Mouse (Mus musculus): ENCODE measurements around the gene Ccsap. TPM values are rescaled to one million over a fixed set of nuclear protein-coding genes. Genes with fewer than 3 reads are reported as not detected.

Gene Ccsap
- total RNA-seq, 2 experiments from 2014 or later: 58.6 to 63.2 TPM

DNA sequence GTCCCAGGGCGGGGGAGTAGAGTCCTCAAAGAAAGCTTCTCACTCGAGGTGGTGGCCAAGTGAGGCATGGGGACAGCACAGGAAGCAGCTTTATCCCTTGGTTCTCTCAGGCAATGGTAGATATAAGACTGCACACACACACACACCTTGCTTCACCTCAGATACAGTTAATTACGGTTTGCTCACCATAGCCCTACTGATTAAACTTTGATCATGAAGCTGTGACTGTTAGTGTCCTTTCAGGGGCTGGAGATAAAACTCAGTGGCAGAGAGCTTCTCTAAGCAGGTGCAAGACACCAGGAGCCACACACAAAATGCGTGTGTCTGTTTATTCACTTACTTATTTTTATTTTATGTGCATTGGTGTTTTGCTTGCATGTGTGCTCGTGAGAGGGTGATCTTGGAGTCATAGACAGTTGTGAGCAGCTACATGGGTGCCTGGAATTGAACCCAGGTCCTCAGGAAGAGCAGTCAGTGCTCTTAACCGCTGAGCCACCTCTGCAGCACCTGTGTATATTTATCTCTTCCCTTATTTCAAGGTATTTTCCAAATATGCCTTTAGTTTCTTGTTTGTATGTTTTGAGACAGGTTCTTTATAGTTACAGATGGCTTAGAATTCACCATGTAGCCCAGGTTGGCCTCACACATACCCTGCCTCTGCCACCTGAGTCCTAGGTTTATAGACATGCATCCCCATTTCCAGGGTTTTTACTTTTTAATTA, 52.0 kb downstream of the Ccsap start:
- no peak for DNase-seq (ENCODE audit: extremely low spot score in 1 of 2, low spot score in 1 of 2)

DNA sequence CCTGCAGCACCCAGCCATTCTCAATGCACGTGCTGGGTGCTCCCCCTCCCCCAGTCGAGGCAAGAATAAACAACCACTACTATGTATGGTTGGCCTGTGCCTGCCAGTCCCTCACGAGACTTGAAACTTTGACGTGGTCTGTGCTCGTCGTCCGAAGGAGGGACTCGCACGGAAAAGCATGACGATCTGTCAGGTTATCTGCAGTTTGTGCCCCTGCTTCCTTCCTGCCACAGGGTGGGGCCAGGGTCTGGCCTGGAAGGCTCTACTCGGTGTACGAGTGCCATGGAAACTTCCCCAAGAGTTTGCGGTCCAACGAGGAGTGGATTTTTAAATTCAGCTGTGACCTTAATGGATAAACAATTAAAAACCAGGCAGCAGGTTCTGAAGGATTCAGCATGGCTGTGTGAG, 53.0 kb downstream of the Ccsap start:
- DNase-seq (ENCODE audit: extremely low spot score in 1 of 2, low spot score in 1 of 2): no peak

DNA sequence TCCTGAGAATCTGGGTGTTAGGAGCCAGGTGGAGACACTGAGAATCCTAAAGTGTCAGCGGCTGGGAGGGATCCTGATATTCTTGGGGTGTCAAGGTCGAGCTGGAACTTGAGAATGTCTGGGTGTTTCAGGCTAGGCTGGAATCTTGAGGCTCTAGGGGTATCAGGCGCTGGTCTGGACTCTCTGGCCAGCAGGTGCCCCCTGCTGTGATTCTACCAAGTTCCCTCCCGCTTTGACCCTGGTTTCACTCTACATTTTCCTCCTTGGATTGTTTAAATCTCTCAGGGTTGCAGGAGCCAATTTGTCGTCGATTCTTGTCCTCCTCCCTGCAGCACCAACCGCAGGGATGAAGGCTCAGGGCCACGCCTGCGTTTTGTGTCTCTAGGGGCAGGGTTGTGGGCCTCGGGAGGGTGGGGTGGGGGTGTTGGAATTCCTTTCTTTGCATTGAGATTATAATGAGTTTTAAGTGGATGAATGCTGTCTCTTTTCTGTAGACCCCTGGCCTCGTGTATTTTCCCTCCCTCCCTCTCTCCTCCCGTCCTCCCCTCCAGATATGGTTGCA, 53.6 kb downstream of the Ccsap start:
- DNase-seq (ENCODE audit: extremely low spot score in 1 of 2, low spot score in 1 of 2): no peak

DNA sequence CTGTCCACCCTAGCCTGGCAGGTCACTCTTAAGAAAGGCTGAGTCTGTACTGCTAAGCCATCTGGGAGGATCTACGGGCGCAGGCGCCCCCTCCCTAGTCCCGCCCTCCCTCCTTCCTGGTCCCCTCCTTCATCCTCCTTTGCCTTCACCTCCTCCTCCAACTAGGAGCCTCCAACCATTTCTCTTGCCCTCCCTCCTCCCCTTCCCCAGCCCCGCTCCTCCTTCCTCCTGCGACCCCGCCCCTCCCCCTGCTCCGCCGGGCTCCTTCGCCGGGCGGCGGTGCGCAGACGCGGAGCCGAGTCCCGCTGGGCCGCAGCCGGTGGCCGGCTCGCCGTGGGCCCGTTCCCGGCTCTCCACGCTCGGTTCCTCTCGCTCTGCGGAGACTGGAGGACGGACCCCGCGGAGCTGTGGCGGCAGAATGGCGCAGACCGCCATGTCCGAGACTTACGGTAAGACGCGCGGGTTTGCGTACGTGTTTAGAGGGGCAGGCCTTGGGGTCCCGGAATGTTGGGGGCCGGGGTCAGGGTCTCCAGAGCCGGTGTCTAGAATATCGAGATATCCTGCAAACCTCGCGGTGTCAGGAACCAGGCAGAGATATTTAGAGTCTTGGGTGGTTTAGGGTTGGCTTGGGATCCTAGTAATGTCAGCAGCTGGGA, 54.2 kb downstream of the Ccsap start, which contains the start of gene Rab4a:
Gene Rab4a, plus strand, starts transcription at position 268 of the 656 bp plus-strand sequence.
- peak; percentile 69 to 75 for DNase-seq (ENCODE audit: extremely low spot score in 1 of 2, low spot score in 1 of 2)

DNA sequence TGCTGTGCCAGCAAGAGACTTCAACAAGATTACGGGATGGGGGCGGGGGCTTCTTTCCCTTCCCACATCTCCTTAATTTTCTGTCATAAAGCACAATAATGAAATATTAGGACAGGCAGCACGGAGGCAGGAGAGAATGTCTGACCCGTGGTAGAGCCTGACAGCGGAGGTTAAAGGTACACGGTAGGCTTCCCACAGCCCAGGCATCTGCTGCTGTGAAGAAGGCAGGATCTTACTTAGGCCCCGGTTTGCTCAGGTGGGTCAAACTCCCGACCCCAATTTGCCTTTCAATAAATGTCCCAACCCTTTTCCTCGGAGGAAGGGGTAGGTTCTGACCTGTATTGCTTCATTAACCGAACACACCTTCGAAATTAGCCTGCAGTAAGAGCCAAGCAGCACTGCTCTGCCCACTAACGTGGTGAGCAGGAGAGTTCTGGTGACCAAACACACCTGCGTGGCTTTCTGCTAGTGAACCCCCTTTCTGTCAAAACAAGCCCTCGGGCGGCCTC, 54.7 kb downstream of the Ccsap start:
- DNase-seq (ENCODE audit: extremely low spot score in 1 of 2, low spot score in 1 of 2): no peak

DNA sequence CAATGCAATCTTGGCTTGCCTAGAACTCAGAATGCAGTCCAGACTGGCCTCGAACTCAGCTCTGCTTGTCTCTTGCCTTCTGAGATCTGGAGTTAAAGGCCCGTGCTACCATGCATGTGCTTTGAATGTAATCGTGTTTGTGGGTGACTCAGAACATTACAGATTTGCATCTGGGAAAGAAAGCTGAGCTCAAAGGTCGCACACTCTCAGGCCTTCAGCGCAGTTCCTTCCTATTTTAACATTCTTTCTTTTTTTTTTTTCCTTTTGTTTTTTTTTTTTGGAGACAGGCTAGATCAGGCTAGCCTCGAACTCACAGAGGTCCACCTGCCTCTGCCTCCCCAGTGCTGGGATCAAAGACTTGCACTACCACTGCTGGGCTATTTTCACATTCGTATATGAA, 55.4 kb downstream of the Ccsap start:
- no peak for DNase-seq (ENCODE audit: extremely low spot score in 1 of 2, low spot score in 1 of 2)

DNA sequence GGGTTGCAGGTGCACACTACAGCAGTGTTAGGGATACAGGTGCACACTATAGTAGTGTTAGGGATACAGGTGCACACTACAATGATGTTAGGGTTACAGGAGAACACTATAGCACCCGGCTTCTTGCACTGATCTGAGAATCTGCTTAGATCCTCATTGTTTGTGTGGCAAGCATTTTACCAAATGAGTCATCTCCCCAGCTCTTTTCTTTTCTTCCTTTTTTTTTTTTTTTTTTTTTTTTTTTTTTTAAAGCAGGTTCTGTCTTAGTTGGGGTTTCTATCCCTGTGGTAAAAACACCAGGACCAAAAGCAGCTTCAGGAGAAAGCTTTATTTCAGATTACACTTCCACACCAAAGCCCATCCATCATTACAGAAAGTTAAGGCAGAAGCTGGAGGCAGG, 56.4 kb downstream of the Ccsap start:
- no peak for DNase-seq (ENCODE audit: extremely low spot score in 1 of 2, low spot score in 1 of 2)

DNA sequence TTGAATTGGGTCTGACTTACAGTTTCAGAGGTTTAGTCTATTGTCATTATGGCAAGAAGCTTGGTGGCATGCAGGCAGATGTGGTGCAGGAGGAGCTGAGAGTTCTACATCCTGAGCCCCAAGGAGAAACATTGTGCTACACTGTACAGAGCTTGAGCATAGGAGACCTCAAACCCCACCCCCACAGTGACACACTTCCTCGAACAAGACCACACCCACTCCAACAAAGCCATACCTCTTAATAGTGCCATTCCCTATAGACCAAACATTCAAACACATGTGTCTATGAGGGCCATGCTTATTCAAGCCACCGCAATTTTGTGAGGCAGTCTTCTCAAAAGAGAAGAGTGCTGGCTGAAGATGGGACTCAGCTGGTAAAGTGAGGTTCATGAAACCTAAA, 58.5 kb downstream of the Ccsap start:
- no peak for DNase-seq (ENCODE audit: extremely low spot score in 1 of 2, low spot score in 1 of 2)

DNA sequence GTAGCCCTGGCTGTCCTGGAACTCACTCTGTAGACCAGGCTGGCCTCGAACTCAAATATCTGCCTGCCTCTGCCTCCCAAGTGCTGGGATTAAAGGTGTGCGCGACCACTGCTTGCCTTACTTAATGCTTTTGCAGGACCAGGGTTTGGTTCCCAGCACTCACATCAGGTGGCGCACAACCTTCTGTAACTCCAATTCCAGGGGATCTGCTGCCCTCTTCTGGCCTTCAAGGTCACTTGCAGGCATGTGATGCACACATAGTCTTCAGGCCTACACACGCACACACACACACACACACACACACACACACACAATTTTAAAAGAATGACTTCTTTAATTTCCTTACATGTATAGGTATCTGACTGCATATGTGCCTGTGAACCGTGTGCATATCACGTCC, 59.1 kb downstream of the Ccsap start:
- no peak for DNase-seq (ENCODE audit: extremely low spot score in 1 of 2, low spot score in 1 of 2)

DNA sequence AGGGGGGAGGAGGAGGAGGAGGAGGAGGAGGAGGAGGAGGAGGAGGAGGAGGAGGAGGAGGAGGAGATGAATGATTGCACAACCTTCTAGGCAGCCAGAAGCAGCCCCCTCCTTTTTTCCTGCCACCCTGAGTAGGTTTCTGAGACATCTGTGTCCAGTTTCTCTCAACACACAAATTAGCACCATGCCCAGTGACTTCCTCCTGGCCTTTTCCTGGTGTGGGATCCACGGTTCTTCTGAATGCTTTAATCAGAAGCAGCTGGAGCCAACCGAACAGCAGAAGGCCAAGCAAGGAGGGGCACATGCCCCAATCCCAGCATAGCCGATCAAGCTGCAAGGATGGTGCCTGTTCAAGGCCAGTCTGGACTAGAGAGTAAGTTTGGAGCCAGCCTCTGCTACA, 60.1 kb downstream of the Ccsap start:
- no peak for DNase-seq (ENCODE audit: extremely low spot score in 1 of 2, low spot score in 1 of 2)

DNA sequence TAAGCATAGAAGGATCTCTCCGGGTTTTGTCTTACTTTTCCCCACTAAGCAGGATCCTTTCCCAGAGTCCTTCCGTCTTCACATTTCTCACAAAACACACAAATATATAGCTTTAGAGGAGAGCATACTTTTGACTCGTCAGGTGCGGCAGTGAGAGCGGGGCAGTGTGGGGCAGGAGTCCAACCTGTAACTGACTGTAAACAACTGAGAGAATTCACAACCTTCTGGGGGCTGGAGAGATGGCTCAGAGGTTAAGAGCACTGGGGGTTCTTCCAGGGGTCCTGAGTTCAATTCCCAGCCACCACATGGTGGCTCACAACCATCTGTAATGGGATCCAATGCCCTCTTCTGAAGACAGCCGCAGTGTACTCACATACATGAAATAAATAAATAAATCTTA, 60.6 kb downstream of the Ccsap start:
- no peak for DNase-seq (ENCODE audit: extremely low spot score in 1 of 2, low spot score in 1 of 2)

DNA sequence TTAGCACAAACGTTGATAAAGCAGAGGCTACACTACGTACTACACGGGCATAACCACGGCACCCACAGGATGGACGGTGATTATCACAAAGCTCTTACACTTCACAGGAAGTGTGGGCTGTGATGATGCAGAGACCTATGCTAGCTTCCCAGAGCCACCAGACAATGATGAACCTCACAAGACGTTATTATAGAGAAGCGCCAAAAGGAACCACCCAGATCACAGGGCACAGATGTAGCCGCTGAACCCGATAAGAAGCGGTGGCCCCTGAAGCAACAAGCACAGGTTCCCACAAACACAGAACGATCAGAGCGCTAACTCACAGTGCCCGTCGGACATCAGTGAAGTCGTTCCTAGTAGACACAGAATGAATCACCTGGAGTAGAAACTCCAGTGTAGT, 62.1 kb downstream of the Ccsap start:
- DNase-seq (ENCODE audit: extremely low spot score in 1 of 2, low spot score in 1 of 2): no peak

DNA sequence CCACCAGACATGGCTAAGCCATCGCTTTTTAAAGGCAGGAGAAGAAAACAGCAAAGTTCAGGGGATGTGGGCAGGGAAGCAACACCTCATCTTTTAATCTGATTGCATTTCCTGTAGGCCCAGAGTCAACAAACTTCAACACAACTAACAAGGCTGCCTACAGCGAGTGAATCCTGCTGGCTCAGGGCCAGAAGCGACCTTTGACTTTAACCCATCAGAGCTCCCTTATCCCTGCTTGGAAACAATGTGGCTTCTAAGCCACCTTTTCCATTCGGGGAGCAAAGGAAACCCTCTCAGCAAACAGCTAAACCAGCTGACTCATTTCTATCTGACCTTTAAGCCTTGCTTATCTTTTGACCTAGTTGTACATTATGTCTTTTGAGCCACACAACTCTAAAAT, 63.3 kb downstream of the Ccsap start:
- no peak for DNase-seq (ENCODE audit: extremely low spot score in 1 of 2, low spot score in 1 of 2)

DNA sequence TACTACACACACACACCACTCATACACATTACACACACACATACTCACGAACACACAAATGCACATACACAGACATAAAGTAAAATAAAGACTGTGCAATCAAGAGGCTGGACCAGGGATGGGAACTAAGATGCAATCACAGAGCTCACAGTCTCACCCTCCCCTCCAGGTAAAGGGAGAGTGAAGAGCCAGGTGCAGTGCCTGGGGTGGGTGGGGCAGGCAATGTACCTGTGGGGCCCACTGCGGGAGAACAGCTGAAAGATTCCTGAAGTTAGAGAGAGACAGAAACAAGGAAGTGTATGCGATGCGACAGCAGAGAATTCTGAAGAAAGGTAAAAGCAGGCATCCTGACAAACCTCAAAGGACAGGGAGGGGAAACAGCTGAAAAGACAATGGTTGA, 65.2 kb downstream of the Ccsap start:
- no peak for DNase-seq (ENCODE audit: extremely low spot score in 1 of 2, low spot score in 1 of 2)

DNA sequence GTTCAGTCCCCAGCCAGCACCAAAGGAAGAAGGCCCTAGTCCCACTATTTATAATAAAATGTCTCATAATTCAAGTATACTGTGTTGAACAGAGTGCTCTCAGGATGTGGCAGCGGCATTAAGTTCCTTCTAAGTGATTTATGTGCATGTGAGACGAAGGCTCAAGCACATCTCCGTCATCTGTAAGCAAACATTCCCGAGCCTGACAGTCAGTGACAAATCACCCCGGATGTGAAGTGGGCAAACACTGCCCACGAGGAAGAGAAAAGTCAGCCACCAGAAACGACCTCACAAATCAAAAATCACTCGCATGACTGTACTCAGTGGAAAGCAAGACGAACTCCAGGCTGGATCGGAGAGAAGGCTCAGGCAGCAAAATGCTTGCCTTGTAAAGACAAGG, 66.1 kb downstream of the Ccsap start:
- DNase-seq (ENCODE audit: extremely low spot score in 1 of 2, low spot score in 1 of 2): no peak

DNA sequence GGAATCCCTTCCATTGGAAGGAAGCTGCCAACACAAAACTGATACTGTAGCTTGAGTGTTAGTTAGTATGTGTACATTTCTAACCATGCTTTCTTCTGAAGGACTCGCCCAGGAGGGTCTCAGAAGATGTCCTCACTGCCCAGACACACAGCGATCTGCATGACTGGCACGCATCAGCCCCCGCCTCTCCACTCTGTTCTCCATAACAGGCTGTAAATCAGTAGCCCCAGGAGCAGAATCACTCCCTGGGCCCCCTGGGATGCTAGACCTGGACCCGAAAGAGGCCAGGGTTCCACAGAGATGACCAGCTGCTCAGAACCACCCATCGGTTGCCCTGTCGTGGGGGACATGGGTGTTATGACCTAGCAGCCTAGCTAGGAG, 68.2 kb downstream of the Ccsap start:
- no peak for DNase-seq (ENCODE audit: extremely low spot score in 1 of 2, low spot score in 1 of 2)

DNA sequence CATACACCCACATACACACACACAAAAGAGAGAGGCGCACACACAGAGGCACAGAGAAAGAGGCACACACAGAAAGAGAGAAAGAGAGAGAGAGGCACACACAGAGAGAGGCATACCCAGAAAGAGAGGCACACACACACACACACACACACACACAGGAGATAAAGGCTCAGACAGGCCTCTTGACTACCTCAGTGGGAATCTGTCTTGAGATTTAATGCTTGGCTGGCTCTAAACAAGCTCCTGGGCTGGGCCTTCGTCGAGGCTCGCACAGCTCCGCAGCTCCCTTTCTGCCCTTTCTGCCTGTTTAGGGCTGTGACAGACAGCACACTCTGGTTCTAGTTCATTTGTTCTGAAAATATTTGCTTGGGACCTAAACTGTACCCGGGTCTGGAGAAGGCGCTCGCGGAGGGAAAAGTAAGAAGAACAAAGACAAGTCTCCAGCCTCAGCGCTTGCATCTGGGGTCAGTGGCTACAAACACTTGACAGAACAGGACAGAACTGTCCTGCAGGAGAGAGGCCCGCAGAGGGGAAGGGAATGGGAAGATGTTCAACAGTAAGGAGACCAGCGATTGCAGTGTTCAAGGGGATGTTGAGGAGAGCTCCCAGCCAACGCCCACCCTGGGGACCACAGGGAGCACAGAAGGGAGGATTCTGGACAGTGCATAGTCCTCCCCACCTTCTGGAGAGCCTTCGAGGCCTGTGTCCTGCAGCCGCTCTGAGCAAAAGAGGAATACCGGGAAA, 68.7 kb downstream of the Ccsap start:
- DNase-seq (ENCODE audit: extremely low spot score in 1 of 2, low spot score in 1 of 2): no peak
